Mouse (Mus musculus): ENCODE data around the gene Dzip3. TPM values are rescaled to one million over a fixed set of nuclear protein-coding genes. Genes with fewer than 3 reads are reported as not detected.

Gene Dzip3
- polyA plus RNA-seq, 1 experiment from 2014 or later, result 5.9 TPM

DNA sequence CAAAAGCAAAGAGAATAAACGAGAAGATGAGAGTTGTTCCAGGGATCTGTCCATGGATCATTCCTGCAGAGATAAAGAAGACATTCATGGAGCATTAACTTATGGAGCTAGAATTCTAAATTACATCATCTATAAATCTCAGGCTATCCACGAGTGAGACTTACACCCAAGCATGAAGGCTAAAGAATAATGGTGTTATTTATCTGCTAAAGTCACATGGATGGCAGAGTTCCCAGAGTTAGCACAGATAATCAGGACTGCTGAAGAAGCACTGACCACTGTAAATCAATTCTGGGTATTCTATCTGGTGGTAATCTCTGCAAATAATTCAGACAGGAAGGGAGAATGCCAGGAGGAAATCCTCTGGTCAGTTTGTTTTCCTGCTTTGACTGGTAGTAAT is 103.2 kb downstream of the Dzip3 start:
- H3K36me3 ChIP-seq (ENCODE audit: insufficient read depth, low read length), result no peaks in the 10 kb centered on the region
- no peaks in the 10 kb centered on the region for H3K9me3 ChIP-seq (ENCODE audit: low read length)
- TF ChIP-seq CTCF (IDR thresholded peaks at IDR 0.05) (no peak), EP300 (IDR thresholded peaks at IDR 0.05) (no peak)
- no peak overlapping the region for H3K27ac ChIP-seq (ENCODE audit: low read length)
- H3K4me3 ChIP-seq (ENCODE audit: low read depth, low read length), result no peak overlapping the region
- H3K9ac ChIP-seq (replicated peaks; ENCODE audit: low read depth), result no peak overlapping the region
- H3K4me1 ChIP-seq (ENCODE audit: insufficient read depth, low read depth, low read length), result no peaks in the 10 kb centered on the region
- ATAC-seq, result no peak
- H3K4me2 ChIP-seq (replicated peaks; ENCODE audit: low read depth, low read length), result no peak overlapping the region
- H3K27me3 ChIP-seq (replicated peaks; ENCODE audit: insufficient read depth, low read length), result no peaks in the 10 kb centered on the region
- no peak for DNase-seq (ENCODE audit: low spot score)
- WGBS, result 29% methylated on average over 2 of the region's 2 CpGs

Other genes starting within 250 kb of the Dzip3 start
- gene Trat1, start 222.1 kb downstream of the Dzip3 start, polyA plus RNA-seq (2015; fragmentation: Nextera tagmentation; extraction: Ambion mirVana), result 0.16 TPM in 1 of 2 replicates, not detected in the other
- gene Retnlb, start 177.3 kb downstream of the Dzip3 start, polyA plus RNA-seq (2015; fragmentation: Nextera tagmentation; extraction: Ambion mirVana), result 0.20 and 0.42 TPM in 2 replicates
- 693 and 1,146 TPM in 2 replicates for gene Retnla, start 151.6 kb downstream of the Dzip3 start, polyA plus RNA-seq (2015; fragmentation: Nextera tagmentation; extraction: Ambion mirVana)
- 41.2 and 51.3 TPM in 2 replicates for gene Retnlg, start 121.5 kb downstream of the Dzip3 start, polyA plus RNA-seq (2015; fragmentation: Nextera tagmentation; extraction: Ambion mirVana)
- 1.5 and 2.4 TPM in 2 replicates for gene Cip2a, start within 50 bp of the Dzip3 start, polyA plus RNA-seq (2015; fragmentation: Nextera tagmentation; extraction: Ambion mirVana)
- not detected in 2 replicates for gene Myh15, start 63.3 kb upstream of the Dzip3 start, polyA plus RNA-seq (2015; fragmentation: Nextera tagmentation; extraction: Ambion mirVana)